Mouse (Mus musculus): ENCODE results near the gene Khdc1c.

GRCm38 (mm10) chr1:21391138-21391671, 23.1 kb downstream of the Khdc1c start:
- TF ChIP-seq MAX (IDR thresholded peaks at IDR 0.05; ENCODE audit: low read depth) (no peak), POLR2A (IDR thresholded peaks at IDR 0.05; ENCODE audit: insufficient read length, low read depth) (no peak), CEBPB (IDR thresholded peaks at IDR 0.05; ENCODE audit: insufficient read depth, poor library complexity, severe bottlenecking) (no peak), TCF12 (IDR thresholded peaks at IDR 0.05; ENCODE audit: insufficient read depth, poor library complexity, severe bottlenecking) (no peak), MYOD1 (IDR thresholded peaks at IDR 0.05; ENCODE audit: control insufficient read depth in 1 of 3, insufficient read length in 2 of 3, low read depth in 2 of 3) (no peak), POLR2AphosphoS2 (IDR thresholded peaks at IDR 0.05; ENCODE audit: insufficient read length, low read depth) (no peak)

All from myocyte (in vitro differentiated cells).